Mouse (Mus musculus) lung, adult 2 months (tissue): ENCODE results near the gene Btbd7. TPM values are rescaled to one million over a fixed set of nuclear protein-coding genes. Genes with fewer than 3 reads are reported as not detected.
A peak's percentile ranks its signal among the peaks of the same experiment; 100 is the strongest.

Experiments used
- DNase-seq: peaks from one replicate; pipeline ENCODE4 v3.0.0; 2022
- H3K4me1 ChIP-seq: fragments of 200-500 bp; 2 replicates; pipeline ENCODE4 v1.6.1; 2011; ENCODE audit warnings: low read length; ENCODE audit not compliant: control insufficient read depth, insufficient read depth
- H3K4me3 ChIP-seq: fragments of 200-500 bp; replicated peaks from 2 replicates; pipeline ENCODE3; 2011; ENCODE audit warnings: low read depth, mild to moderate bottlenecking, control low read depth, low read length; ENCODE audit errors: extremely low read depth
- CTCF ChIP-seq: fragments of 200-500 bp; IDR thresholded peaks from 2 replicates; pipeline ENCODE4 v1.5.1; 2011; ENCODE audit warnings: mild to moderate bottlenecking, low read length, control low read depth; ENCODE audit not compliant: insufficient read depth
- POLR2A ChIP-seq: fragments of 200-500 bp; IDR thresholded peaks from 2 replicates; pipeline ENCODE4 v1.6.1; 2011; ENCODE audit warnings: low read depth, mild to moderate bottlenecking, control low read depth, low read length, borderline replicate concordance; ENCODE audit errors: extremely low read depth
- WGBS: fragments of 180-500 bp; shearing (Covaris S2); methylation state at CpG from one replicate; pipeline ENCODE4 v1.1.7; 2018; 5-methylcytosine and 5-hydroxymethylcytosine counted together
- polyA plus RNA-seq: library from polyadenylated mRNA; depleted of rRNA; stranded (reverse); fragments of >200 nt; gene quantifications from 2 replicates; pipeline ENCODE4 v1.2.3, GENCODE M21; 2012

Btbd7 gene
- polyA plus RNA-seq, 1 experiment: 22.5 TPM

DNA sequence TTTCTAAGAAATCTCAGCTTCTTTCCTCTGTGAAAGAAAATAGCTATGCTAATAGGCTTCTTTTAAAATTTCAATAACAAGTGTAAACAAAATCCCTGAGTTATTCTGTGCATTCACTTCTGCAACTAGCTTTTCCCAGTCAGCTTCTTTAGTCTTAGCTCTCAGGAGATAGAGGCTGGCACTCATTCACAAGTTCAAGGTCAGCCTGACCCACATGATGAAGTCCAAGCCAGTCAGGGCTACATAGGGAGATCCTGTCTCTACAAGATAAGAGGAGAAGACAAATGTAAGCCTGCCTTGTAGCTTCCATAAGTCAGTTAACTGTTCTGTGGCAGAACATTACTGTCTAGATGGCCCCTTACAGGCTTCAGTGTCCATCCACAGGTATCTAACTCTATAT, 114.6 kb downstream of the Btbd7 start:
- TF ChIP-seq POLR2A: no peak
- DNase-seq: no peak
- Histone ChIP-seq H3K4me3 (no peak overlapping the region), H3K4me1 (peaks cover 4% of the 10 kb centered on the region)

GRCm38 (mm10) chr12:102761668-102762067, 116.6 kb downstream of the Btbd7 start:
- WGBS: 67% methylated on average over 3 of the region's 3 CpGs
- no peak for DNase-seq
- TF ChIP-seq POLR2A (no peak), CTCF (no peak)

GRCm38 (mm10) chr12:102758936-102759335, 119.3 kb downstream of the Btbd7 start:
- Histone ChIP-seq H3K4me1 (peaks cover 6% of the 10 kb centered on the region), H3K4me3 (peak overlapping the region; percentile 97)
- WGBS: 2% methylated on average over 5 of the region's 5 CpGs
- DNase-seq: no peak
- TF ChIP-seq POLR2A: no peak
- TF ChIP-seq CTCF: no peak

More at GRCm38 (mm10) chr12:102761668-102762067, 116.6 kb downstream of the Btbd7 start:
- Histone ChIP-seq H3K4me1 (peaks cover 6% of the 10 kb centered on the region), H3K4me3 (no peak overlapping the region)

DNA sequence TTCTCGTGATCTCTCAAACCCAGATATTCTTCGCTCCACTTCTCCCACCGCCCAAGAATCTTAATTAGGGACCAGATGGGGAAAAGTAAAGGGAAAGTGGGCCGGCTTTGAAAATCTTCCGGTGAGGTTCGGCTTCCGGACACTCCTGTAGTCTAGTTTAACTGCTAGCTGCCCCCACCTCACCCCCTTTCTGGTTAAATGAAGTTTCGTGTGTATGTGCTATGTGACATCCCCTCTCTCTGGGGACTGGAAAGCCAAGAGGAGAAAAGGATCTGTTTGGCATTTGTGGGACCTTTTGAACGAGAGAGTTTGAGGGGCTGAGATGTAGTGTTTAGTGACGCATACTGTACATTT, 119.9 kb downstream of the Btbd7 start, which contains the start of gene Gm20604:
Gene Gm20604 (minus strand): TSS at position 270 of the 354 bp plus-strand sequence.
- under 1% methylated on average over 10 of the region's 10 CpGs for WGBS
- DNase-seq: no peak
- Histone ChIP-seq H3K4me3 (peak within 1 kb of the TSS; percentile 97), H3K4me1 (peaks cover 6% of the 10 kb centered on the region)
- no peak for TF ChIP-seq POLR2A
- no peak for TF ChIP-seq CTCF

DNA sequence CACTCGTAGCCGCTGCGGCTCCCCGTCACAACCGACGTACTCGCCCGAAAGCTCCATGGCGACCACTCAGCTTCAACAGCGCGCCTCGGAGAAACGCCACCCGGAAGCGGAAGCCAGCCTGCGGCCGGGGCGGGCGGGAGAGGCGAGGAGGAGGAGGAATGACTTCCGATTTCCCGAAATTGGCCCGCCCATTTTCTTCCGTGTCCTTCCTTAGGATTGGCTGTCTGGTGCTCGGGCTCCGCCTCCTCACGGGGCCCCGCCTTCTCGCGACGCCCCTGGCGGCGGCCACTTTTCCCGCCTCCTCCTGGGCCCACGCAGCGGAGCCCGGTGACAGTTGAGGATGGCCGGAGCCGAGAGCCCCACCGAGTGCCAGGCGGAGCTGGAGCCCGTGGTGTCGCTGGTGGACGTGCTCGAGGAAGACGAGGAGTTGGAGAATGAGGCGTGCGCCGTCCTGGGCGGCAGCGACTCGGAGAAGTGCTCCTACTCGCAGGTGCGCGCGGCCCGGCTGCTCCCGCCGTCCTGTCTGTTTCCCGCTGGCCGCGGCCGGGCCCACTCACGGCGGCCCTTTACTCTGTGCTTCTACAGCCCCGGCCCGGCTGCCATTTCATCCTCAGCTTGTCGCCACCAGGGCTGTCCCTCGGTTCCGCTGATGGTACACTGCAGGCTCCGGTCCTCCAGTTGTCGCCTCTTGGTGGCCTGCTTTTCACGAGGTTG, 120.4 kb downstream of the Btbd7 start, which contains the start of the genes Gm28051, Gon7 and Ubr7:
Gene Gm28051 (minus strand): TSS at position 77 of the 714 bp plus-strand sequence.
Gene Gon7 (minus strand): TSS at position 115 of the 714 bp plus-strand sequence.
Gene Ubr7 (plus strand): TSS at position 279 of the 714 bp plus-strand sequence.
- peak; percentile 97 for DNase-seq
- H3K4me1 ChIP-seq: peaks cover 6% of the 10 kb centered on the region
- TF ChIP-seq CTCF: no peak
- peak; percentile 47; the same call in 1 of the 2 replicates for TF ChIP-seq POLR2A
- H3K4me3 ChIP-seq: peak within 1 kb of the TSS; percentile 97
- under 1% methylated on average over 73 of the region's 73 CpGs for WGBS

GRCm38 (mm10) chr12:102757055-102757688, 121.1 kb downstream of the Btbd7 start:
- DNase-seq: no peak
- peak overlapping the region; percentile 93 for H3K4me3 ChIP-seq
- 1% methylated on average over 46 of the region's 46 CpGs for WGBS
- peaks cover 6% of the 10 kb centered on the region for H3K4me1 ChIP-seq
- TF ChIP-seq POLR2A (no peak), CTCF (no peak)

GRCm38 (mm10) chr12:102756304-102756703, 122.0 kb downstream of the Btbd7 start:
- H3K4me3 ChIP-seq: no peak overlapping the region
- peaks cover 6% of the 10 kb centered on the region for H3K4me1 ChIP-seq
- TF ChIP-seq POLR2A: no peak
- TF ChIP-seq CTCF: 0 out of 2 replicates have a peak, but pooled peaks have one; percentile 19
- 69% methylated on average over 7 of the region's 7 CpGs for WGBS
- no peak for DNase-seq

GRCm38 (mm10) chr12:102748256-102748655, 130.0 kb downstream of the Btbd7 start:
- 78% methylated on average over 3 of the region's 3 CpGs for WGBS
- Histone ChIP-seq H3K4me1 (peaks cover 7% of the 10 kb centered on the region), H3K4me3 (no peak overlapping the region)
- no peak for DNase-seq
- TF ChIP-seq POLR2A (no peak), CTCF (no peak)

- TF ChIP-seq POLR2A: no peak
- no peak for DNase-seq
- Histone ChIP-seq H3K4me1 (peaks cover 7% of the 10 kb centered on the region), H3K4me3 (no peak overlapping the region)
- WGBS: 44% methylated on average over 6 of the region's 6 CpGs
Observed at GRCm38 (mm10) chr12:102744839-102745238, 133.4 kb downstream of the Btbd7 start.
